Mouse (Mus musculus) intestine, embryonic 14.5 days (tissue): Measurements from ENCODE around the gene Ythdf1. TPM values are rescaled to one million over a fixed set of nuclear protein-coding genes. Genes with fewer than 3 reads are reported as not detected.

Experiments used
- ATAC-seq: fragments of 200-750 bp; cut with Nextera tagmentation; replicated peaks from 2 replicates; pipeline ENCODE4 v1.8.0; 2017; ENCODE audit warnings: low read depth, moderate number of reproducible peaks, moderate TSS enrichment, moderate library complexity; ENCODE audit not compliant: low FRiP score, low TSS enrichment
- DNase-seq: peaks from one replicate; pipeline ENCODE4 v3.0.0-alpha.2; 2018; ENCODE audit warnings: low spot score
- H3K27ac ChIP-seq: fragments of 300-500 bp; sonication (generic); 2 replicates; pipeline ENCODE4 v1.5.1; 2014; ENCODE audit warnings: low read depth, mild to moderate bottlenecking, control low read depth
- H3K27me3 ChIP-seq: fragments of 300-500 bp; sonication (generic); replicated peaks from 2 replicates; pipeline ENCODE4 v1.6.1; 2014; ENCODE audit warnings: low read length, control low read depth; ENCODE audit not compliant: control insufficient read depth, insufficient read depth
- H3K36me3 ChIP-seq: fragments of 300-500 bp; sonication (generic); 2 replicates; pipeline ENCODE4 v1.6.1; 2014; ENCODE audit warnings: low read length, control low read depth; ENCODE audit not compliant: control insufficient read depth, insufficient read depth
- H3K4me1 ChIP-seq: fragments of 300-500 bp; sonication (generic); replicated peaks from 2 replicates; pipeline ENCODE4 v1.6.1; 2014; ENCODE audit warnings: low read length, control low read depth, mixed read lengths; ENCODE audit not compliant: control insufficient read depth, insufficient read depth
- H3K4me2 ChIP-seq: fragments of 300-500 bp; sonication (generic); 2 replicates; pipeline ENCODE4 v1.6.1; 2014; ENCODE audit warnings: low read length
- H3K4me3 ChIP-seq: fragments of 300-500 bp; sonication (generic); 2 replicates; pipeline ENCODE4 v1.5.1; 2014; ENCODE audit warnings: low read depth, low read length, control low read depth, mixed read lengths
- H3K9ac ChIP-seq: fragments of 300-500 bp; sonication (generic); 2 replicates; pipeline ENCODE4 v1.6.1; 2014; ENCODE audit warnings: mild to moderate bottlenecking, low read length
- H3K9me3 ChIP-seq: fragments of 300-500 bp; sonication (generic); 2 replicates; pipeline ENCODE4 v1.6.1; 2016; ENCODE audit warnings: low read length, control low read depth; ENCODE audit not compliant: control insufficient read depth
- WGBS: fragments of 180-500 bp; shearing (Covaris S2); extraction: QIAGEN DNeasy Blood & Tissue Kit; methylation state at CpG from one replicate; pipeline ENCODE4 v1.1.7; 2014; 5-methylcytosine and 5-hydroxymethylcytosine counted together
- polyA plus RNA-seq: library from polyadenylated mRNA; unstranded; fragments of >200 nt; fragmentation: Nextera tagmentation; extraction: Ambion mirVana; gene quantifications from 2 replicates; pipeline ENCODE4 v1.2.1, GENCODE M21; 2014

Gene Ythdf1
- polyA plus RNA-seq, 1 experiment from 2014 or later, result 61.0 TPM

- H3K9me3 ChIP-seq, result no peaks in the 10 kb centered on the region
- no peak overlapping the region for H3K4me2 ChIP-seq
- no peak overlapping the region for H3K4me3 ChIP-seq
- H3K27ac ChIP-seq, result no peak overlapping the region
- H3K9ac ChIP-seq, result no peak overlapping the region
- no peak for ATAC-seq
- peak; percentile 88 for DNase-seq
- no peaks in the 10 kb centered on the region for H3K27me3 ChIP-seq
- 0 out of 2 replicates have a peak, but pooled peaks cover 4% of the 10 kb centered on the region for H3K4me1 ChIP-seq
- WGBS, result 4% methylated on average over 4 of the region's 4 CpGs
- no peaks in the 10 kb centered on the region for H3K36me3 ChIP-seq
Observed at GRCm38 (mm10) chr2:180925176-180925575, 4.4 kb upstream of the Ythdf1 start.

- DNase-seq, result no peak
- no peak overlapping the region for H3K4me2 ChIP-seq
Observed at GRCm38 (mm10) chr2:180922739-180923138, 2.0 kb upstream of the Ythdf1 start.

GRCm38 (mm10) chr2:180919913-180920809 is 588 bp downstream of the Ythdf1 start:
- no peaks in the 10 kb centered on the region for H3K27me3 ChIP-seq
- no peaks in the 10 kb centered on the region for H3K9me3 ChIP-seq
- H3K27ac ChIP-seq, result peak overlapping the region; percentile 33; the same call in 1 of the 2 replicates
- peaks cover 39% of the 10 kb centered on the region for H3K36me3 ChIP-seq
- H3K4me2 ChIP-seq, result peak overlapping the region; percentile 93
- DNase-seq, result no peak
- peak; percentile 64 for ATAC-seq
- H3K9ac ChIP-seq, result peak overlapping the region; percentile 99
- peaks cover 14% of the 10 kb centered on the region for H3K4me1 ChIP-seq
- peak overlapping the region; percentile 100 for H3K4me3 ChIP-seq
- WGBS, result under 1% methylated on average over 61 of the region's 61 CpGs

More at GRCm38 (mm10) chr2:180922739-180923138, 2.0 kb upstream of the Ythdf1 start:
- Histone ChIP-seq H3K4me1 (peaks cover 10% of the 10 kb centered on the region), H3K9ac (no peak overlapping the region), H3K4me3 (no peak overlapping the region), H3K9me3 (no peaks in the 10 kb centered on the region), H3K27me3 (no peaks in the 10 kb centered on the region), H3K36me3 (peaks cover 13% of the 10 kb centered on the region), H3K27ac (no peak overlapping the region)
- no peak for ATAC-seq
- WGBS, result 87% methylated on average over 6 of the region's 6 CpGs

GRCm38 (mm10) chr2:180915886-180916433 is 4.8 kb downstream of the Ythdf1 start:
- ATAC-seq (no peak), DNase-seq (no peak)
- no peak overlapping the region for H3K4me3 ChIP-seq
- H3K27me3 ChIP-seq, result no peaks in the 10 kb centered on the region
- H3K9ac ChIP-seq, result no peak overlapping the region
- peaks cover 10% of the 10 kb centered on the region for H3K4me1 ChIP-seq
- H3K36me3 ChIP-seq, result peaks cover 79% of the 10 kb centered on the region
- WGBS, result 64% methylated on average over 3 of the region's 3 CpGs
- H3K9me3 ChIP-seq, result no peaks in the 10 kb centered on the region
- H3K27ac ChIP-seq, result no peak overlapping the region
- no peak overlapping the region for H3K4me2 ChIP-seq

- DNase-seq (no peak), ATAC-seq (no peak)
- 92% methylated on average over 12 of the region's 12 CpGs for WGBS
- Histone ChIP-seq H3K36me3 (peaks cover 92% of the 10 kb centered on the region), H3K4me2 (no peak overlapping the region), H3K4me3 (no peak overlapping the region), H3K9me3 (no peaks in the 10 kb centered on the region), H3K27ac (no peak overlapping the region), H3K9ac (no peak overlapping the region), H3K4me1 (no peaks in the 10 kb centered on the region), H3K27me3 (no peaks in the 10 kb centered on the region)
Observed at GRCm38 (mm10) chr2:180910928-180911327, 9.8 kb downstream of the Ythdf1 start.

- Histone ChIP-seq H3K27ac (no peak overlapping the region), H3K27me3 (no peaks in the 10 kb centered on the region), H3K9ac (no peak overlapping the region), H3K4me2 (no peak overlapping the region), H3K4me1 (no peaks in the 10 kb centered on the region), H3K9me3 (no peaks in the 10 kb centered on the region), H3K4me3 (no peak overlapping the region), H3K36me3 (peaks cover 58% of the 10 kb centered on the region)
- DNase-seq (no peak), ATAC-seq (no peak)
- WGBS, result 71% methylated on average over 5 of the region's 5 CpGs
Observed at GRCm38 (mm10) chr2:180905556-180906221, 15.1 kb downstream of the Ythdf1 start.

- Histone ChIP-seq H3K27ac (no peak overlapping the region), H3K4me2 (no peak overlapping the region), H3K4me1 (no peaks in the 10 kb centered on the region), H3K4me3 (no peak overlapping the region), H3K9ac (no peak overlapping the region), H3K9me3 (no peaks in the 10 kb centered on the region), H3K27me3 (no peaks in the 10 kb centered on the region), H3K36me3 (peaks cover 47% of the 10 kb centered on the region)
- no peak for DNase-seq
- ATAC-seq, result no peak
- WGBS, result 92% methylated on average over 18 of the region's 18 CpGs
Observed at GRCm38 (mm10) chr2:180904435-180905208, 16.1 kb downstream of the Ythdf1 start.

- Histone ChIP-seq H3K27ac (no peak overlapping the region), H3K4me2 (no peak overlapping the region), H3K4me3 (no peak overlapping the region), H3K9me3 (no peaks in the 10 kb centered on the region), H3K4me1 (no peaks in the 10 kb centered on the region), H3K27me3 (no peaks in the 10 kb centered on the region; the same call in 1 of the 2 replicates), H3K9ac (no peak overlapping the region), H3K36me3 (peaks cover 26% of the 10 kb centered on the region)
- WGBS, result 41% methylated on average over 2 of the region's 2 CpGs
- DNase-seq (no peak), ATAC-seq (no peak)
Observed at GRCm38 (mm10) chr2:180902086-180902485, 18.7 kb downstream of the Ythdf1 start.
